Mouse (Mus musculus): ENCODE data around the gene AU018091.
"Not testable (repeated sequence)": the region's sequence is repeated elsewhere in the genome, so short reads cannot be mapped to it uniquely, and the experiment has no call there.

The AU018091 gene

GRCm38 (mm10) chr7:3164991-3165390 lies 4.0 kb downstream of the AU018091 start:
- no peak for DNase-seq

GRCm38 (mm10) chr7:3164381-3164780 lies 4.6 kb downstream of the AU018091 start:
- no peak for DNase-seq

DNA sequence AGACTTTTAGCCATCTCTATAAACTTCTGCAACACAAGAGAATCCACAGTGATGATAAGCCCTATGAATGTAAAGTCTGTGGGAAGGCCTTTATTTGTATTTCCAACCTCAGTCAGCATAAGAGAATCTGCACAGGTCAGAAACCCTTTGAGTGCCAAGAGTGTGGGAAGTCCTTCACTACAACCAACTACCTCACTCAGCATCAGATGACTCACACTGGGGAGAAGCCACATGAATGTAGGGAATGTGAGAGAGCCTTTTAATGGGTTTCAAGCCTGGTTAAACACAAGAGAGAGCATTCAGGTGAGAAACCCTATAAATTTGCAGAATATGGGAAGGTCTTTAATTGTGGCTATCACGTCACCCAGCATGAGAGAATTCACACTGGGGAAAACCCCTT lies 18.6 kb downstream of the AU018091 start:
- no peak for DNase-seq

DNA sequence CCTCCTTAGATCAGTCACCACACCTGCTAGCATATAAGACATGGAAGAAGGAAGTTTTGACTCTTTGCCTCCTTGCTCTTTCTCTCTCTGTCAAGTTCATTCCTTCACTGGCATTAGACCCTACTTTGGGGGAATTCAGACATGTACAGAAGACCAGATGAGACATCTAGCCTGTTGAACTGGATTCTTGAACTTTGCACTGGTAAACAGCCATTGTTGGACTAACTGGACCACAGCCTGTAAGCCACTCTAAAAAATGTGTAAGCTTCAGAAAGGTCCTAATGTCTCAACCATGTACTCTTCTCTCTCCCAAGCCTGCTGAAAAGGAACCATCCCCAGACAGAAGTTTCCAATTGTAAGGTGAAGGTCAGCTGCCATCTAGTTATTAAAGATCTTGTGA lies 22.9 kb downstream of the AU018091 start:
- DNase-seq: no peak

- DNase-seq: no peak
Observed at GRCm38 (mm10) chr7:3143329-3143728, 25.7 kb downstream of the AU018091 start.

DNA sequence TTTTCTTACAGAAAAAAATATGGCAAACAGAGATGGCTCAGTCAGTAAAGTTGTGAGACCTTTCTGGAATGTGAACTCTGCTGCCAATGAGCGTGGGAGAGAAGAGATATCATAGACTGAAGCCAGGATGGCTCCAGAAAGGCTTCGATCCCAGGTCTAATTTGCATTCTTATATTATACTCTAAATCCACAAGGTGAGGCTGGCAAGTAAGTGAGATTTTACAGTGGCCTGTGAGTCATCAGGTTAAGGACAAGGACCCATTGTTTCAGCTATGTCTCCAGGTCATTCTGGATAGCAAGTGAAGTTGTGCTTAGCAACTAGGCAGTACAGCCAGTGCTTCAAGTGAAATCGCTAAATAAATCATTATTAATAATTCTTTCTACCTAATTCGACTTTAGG lies 33.4 kb downstream of the AU018091 start:
- no peak for DNase-seq

DNA sequence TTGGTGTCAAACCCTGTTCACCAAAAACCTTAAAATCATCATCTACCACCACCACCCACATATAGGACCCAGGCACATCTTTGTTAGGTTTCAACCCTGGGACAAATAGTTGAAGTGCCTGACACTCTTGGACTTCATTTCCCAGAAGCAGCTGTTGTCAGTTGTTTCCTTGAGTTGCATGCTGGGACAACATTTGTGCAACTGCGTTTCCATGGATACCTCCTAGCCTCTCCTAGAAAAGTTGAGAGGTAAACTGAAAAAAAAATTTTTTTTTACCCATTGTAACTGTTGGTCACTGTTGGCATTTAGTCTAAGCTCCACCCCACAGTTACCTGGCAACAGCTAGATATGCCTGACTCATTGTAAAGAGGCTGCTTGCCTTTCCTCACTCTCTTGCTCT lies 34.3 kb downstream of the AU018091 start:
- no peak for DNase-seq

GRCm38 (mm10) chr7:3130342-3130741 lies 38.7 kb downstream of the AU018091 start:
- DNase-seq: no peak

- not testable (repeated sequence) for DNase-seq
Observed at GRCm38 (mm10) chr7:3128564-3128963, 40.4 kb downstream of the AU018091 start.

DNA sequence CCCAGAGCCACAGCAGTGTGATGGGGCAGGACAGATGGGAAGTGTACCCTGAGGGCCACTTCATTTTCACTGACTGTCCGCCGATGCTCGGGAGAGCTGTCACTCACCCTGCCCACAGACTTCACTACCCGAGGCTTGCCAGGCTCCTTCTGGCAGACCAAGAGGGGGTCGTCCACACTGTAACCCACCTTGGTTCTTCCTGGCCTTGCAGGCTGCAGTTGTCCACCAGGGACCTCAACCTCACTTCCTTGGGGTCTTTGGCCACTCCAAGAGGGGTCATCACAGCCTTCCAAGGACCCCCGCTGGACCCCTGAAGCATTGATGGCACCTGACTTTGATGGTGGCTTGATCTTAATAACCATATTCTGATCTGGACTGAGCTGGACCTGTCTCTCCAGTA lies 57.8 kb downstream of the AU018091 start:
- DNase-seq: not testable (repeated sequence)

DNA sequence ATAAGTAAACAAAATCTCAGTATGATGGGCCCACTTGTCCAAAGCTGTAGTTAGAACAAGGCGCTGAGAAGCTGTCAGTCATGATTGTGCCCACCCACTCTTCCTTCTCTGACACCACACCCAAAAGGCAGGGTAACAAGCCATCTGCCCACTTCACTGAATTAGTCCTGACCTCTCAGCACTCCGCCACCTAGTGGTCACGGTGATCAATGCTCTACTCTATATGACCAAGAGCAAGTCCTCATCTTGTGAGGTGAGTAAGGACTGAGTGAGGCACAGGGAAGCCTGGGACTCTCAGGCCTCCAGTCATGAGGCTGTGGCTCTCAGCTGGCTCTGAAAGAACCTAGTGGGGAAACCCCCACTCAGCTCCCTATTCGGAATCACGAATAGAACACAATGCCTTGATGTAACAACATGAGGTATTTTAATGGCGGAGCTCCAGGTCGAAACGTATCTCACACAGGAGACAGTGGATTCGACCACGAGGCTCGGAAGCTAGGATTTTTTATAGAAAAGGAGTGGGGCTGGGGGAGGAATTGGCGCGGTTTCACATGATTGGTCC lies 62.4 kb downstream of the AU018091 start:
- DNase-seq: not testable (repeated sequence)
